Mouse (Mus musculus) T-helper 2 cell (primary cell): ENCODE measurements around the gene Dab1.

Source experiments
- in situ Hi-C: fragments of 300-600 bp; cut with MboI, MseI; formaldehyde crosslinking; loops from one replicate; pipeline ENCODE4 v1.15.1; 2025; ENCODE audit warnings: high pct_unique_total_duplicates

Dab1 gene

GRCm38 (mm10) chr4:104662841-104663614 lies 1043.9 kb downstream of the Dab1 start:
- in situ Hi-C loops: no loop called here

- in situ Hi-C loops: no loop called here
Measured at GRCm38 (mm10) chr4:104665553-104665952, 1046.4 kb downstream of the Dab1 start.

GRCm38 (mm10) chr4:104666831-104667551 lies 1047.8 kb downstream of the Dab1 start:
- in situ Hi-C loops: no loop called here

- in situ Hi-C loops: no loop called here
Measured at GRCm38 (mm10) chr4:104668061-104668460, 1048.9 kb downstream of the Dab1 start.

GRCm38 (mm10) chr4:104669406-104669805 lies 1050.2 kb downstream of the Dab1 start:
- in situ Hi-C loops: no loop called here

GRCm38 (mm10) chr4:104670741-104671140 lies 1051.6 kb downstream of the Dab1 start:
- in situ Hi-C loops: no loop called here

- in situ Hi-C loops: no loop called here
Measured at GRCm38 (mm10) chr4:104673317-104673716, 1054.2 kb downstream of the Dab1 start.

- in situ Hi-C loops: no loop called here
Measured at GRCm38 (mm10) chr4:104674706-104675105, 1055.5 kb downstream of the Dab1 start.

- in situ Hi-C loops: no loop called here
Measured at GRCm38 (mm10) chr4:104678234-104678633, 1059.1 kb downstream of the Dab1 start.

GRCm38 (mm10) chr4:104680475-104680874 lies 1061.3 kb downstream of the Dab1 start:
- in situ Hi-C loops: no loop called here

- in situ Hi-C loops: no loop called here
Measured at GRCm38 (mm10) chr4:104686137-104686809, 1067.1 kb downstream of the Dab1 start.

GRCm38 (mm10) chr4:104689047-104689446 lies 1069.9 kb downstream of the Dab1 start:
- in situ Hi-C loops: no loop called here

GRCm38 (mm10) chr4:104691026-104691425 lies 1071.9 kb downstream of the Dab1 start:
- in situ Hi-C loops: no loop called here

- in situ Hi-C loops: no loop called here
Measured at GRCm38 (mm10) chr4:104694188-104694587, 1075.0 kb downstream of the Dab1 start.

GRCm38 (mm10) chr4:104696522-104696921 lies 1077.4 kb downstream of the Dab1 start:
- in situ Hi-C loops: no loop called here

- in situ Hi-C loops: no loop called here
Measured at GRCm38 (mm10) chr4:104697703-104698102, 1078.5 kb downstream of the Dab1 start.

GRCm38 (mm10) chr4:104705664-104706645 lies 1086.8 kb downstream of the Dab1 start:
- in situ Hi-C loops: no loop called here

GRCm38 (mm10) chr4:104712338-104713083 lies 1093.4 kb downstream of the Dab1 start:
- in situ Hi-C loops: no loop called here

GRCm38 (mm10) chr4:104714925-104715519 lies 1095.9 kb downstream of the Dab1 start:
- in situ Hi-C loops: no loop called here

GRCm38 (mm10) chr4:104715857-104716256 lies 1096.7 kb downstream of the Dab1 start:
- in situ Hi-C loops: no loop called here
